Mouse (Mus musculus) heart, adult 8-10 months (tissue): Measurements from ENCODE around the gene AC124108.1. TPM values are rescaled to one million over a fixed set of nuclear protein-coding genes. Genes with fewer than 3 reads are reported as not detected.

Experiments
- DNase-seq: peaks from one replicate; pipeline ENCODE4 v3.0.0; 2022; ENCODE audit warnings: low spot score
- total RNA-seq, 4 experiments: library from RNA; stranded (reverse); gene quantifications; 2 replicates each; pipeline ENCODE4 v1.2.4; 2022

The AC124108.1 gene
- total RNA-seq, 4 experiments from 2014 or later = 0.09 TPM; not detected in 3

GRCm38 (mm10) chr1:132164780-132165518 is 26.3 kb upstream of the AC124108.1 start:
- DNase-seq = no peak

DNA sequence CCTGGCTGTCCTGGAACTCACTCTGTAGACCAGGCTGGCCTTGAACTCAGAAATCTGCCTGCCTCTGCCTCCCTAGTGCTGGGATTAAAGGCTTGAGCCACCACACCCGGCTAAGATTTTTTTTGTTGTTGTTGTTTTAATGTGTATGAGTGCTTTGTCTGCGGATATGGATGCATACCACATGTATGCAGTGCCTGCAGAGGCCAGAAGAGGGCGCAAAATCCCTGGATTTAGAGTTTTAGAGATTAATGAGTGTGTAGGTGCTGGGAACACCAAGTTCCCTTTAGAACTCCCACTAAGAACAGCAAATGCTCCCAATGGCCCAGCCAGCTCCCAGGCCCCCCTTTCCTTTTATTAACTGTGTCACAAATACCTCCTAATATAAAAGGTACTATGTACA is 25.4 kb upstream of the AC124108.1 start:
- no peak for DNase-seq

DNA sequence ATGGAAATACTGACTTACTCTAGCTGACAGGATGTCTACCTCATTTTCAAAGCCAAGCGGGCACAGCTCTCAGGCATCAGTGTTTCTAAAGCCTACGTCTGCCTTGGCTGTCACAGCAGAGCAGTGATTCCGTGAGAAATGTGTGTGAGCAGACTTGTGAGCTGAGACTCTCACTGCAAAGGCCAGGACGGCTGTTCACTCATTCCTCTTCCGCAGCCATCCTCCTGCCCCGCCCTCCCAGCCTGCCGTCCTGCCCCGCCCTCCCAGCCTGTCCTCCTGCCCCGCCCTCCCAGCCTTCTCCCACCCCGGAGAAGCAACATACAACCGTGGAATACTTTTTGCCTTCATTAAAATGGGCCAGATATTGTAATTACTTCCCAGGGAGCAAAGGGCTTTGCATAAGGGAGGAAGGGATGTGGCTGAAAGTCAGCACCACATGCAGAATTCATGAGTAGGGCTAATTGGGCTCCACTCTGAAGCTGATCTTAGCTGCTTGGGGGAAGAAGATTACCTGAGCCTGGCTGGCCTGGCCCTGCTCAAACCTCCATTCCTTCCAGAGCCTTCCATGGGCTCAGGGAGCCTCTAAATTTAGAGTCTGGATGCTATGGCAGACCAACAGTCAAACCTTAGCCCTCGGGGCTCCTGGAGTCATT is 23.0 kb upstream of the AC124108.1 start:
- no peak for DNase-seq

- no peak for DNase-seq
Measured at GRCm38 (mm10) chr1:132170698-132171097, 20.6 kb upstream of the AC124108.1 start.

DNA sequence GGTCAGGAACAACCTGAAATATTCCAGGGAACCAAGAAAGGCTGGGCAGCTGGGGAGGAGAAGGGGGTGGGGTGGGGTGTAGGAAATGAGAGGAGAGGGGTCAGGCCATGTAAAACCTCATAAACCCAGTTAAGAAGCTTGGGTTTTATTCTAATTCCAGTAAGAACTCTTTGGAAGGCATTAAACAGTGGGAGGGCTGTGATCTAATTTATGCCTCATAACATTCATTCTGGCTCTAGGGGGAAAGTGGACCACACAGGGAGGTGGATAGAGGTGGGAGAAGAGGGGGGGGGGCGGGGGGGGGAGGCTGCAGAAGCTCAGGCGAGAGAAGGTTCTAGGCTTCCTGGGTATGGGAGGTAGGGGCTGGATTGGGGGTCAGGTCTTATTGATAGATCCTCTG is 19.6 kb upstream of the AC124108.1 start:
- DNase-seq = no peak

DNA sequence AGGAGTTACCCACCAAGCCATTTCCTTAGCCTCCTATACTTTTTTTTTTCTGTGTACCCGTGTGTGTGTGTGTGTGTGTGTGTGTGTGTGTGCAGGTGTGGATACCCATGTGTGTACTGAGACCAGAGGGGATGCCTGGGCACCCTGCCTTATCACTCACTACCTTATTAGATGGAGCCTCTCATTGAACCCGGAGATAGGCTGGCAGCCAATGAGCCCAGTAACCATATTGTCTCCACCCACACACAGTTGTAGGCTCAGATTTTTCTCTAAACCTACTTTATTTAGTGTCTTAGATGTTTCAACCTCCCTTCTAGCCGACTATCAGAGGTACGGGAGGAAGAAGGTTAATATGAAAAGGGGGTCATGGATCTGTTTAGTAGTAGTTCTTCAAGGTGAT is 5.0 kb upstream of the AC124108.1 start:
- DNase-seq = no peak

DNA sequence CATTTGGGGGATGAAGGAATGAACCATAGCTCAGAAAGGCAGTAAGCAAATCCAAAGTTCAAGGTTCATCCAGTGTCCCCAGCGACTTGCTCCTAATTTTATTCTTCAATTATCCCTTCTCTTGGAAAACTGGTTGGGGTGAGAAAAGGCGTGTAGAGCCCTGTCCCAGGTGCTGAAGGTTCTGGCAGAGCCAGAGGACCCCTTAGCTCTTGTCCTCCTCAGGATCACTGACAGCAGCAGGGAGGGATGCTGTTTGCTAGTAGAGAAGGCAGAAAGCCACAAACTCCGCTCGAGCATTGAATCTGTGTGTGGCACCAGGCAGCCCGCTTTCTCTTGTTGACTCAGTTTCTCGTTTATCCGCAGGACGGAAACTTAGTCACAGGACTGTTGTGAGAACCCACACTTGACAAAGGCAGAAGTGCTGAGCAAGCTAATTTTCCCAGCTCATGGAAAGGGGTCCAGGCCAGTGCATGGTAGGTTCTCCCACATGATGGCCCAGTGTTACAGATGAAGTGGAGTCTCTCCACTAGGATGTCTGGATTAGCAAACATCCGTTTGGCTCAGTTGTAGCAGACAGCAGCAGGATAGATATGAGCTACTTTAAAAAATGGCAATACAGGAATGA is 2.7 kb upstream of the AC124108.1 start:
- no peak for DNase-seq

DNA sequence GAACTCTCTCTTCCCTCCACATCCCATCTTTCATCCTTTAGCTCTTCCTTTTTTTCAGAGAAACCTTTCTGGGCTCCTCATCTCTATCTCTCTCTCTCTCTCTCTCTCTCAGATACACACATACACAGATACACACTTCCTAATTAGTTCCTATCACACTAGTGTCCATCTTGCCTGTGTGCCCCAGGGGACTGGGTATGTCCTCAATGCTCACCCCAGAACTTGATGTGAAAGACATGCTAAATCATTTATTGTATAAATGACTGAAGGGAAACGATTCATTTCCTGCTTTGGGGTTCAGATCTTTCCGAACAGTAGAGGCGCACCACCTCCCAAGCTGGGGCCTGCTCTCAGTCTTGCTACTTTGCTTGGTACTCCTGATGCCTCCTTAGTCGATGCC is 2.0 kb upstream of the AC124108.1 start:
- no peak for DNase-seq

DNA sequence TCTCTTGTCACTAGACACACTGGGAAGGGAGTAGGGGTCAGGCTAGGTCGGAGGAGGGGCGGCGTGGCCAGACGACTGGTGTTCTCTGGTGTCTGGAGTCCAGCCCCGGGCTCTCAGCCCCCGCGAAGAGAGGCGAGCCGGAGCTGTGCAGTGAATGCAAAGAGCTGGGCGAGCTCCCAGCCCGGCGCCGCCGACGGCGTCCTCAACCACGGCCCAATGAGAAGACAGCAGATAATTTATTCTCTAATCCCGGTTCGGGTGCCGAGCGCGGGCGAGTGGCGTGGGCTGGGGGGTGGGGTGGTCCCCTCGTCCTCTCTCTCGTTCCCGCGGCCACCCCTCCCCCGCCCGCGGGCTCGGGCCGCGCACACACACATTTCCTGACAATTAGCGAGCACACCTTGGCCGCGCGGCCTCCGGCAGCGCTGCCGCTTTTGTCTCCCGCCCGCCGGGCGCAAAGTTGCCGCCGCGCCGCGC is 1.2 kb upstream of the AC124108.1 start:
- DNase-seq = no peak

DNA sequence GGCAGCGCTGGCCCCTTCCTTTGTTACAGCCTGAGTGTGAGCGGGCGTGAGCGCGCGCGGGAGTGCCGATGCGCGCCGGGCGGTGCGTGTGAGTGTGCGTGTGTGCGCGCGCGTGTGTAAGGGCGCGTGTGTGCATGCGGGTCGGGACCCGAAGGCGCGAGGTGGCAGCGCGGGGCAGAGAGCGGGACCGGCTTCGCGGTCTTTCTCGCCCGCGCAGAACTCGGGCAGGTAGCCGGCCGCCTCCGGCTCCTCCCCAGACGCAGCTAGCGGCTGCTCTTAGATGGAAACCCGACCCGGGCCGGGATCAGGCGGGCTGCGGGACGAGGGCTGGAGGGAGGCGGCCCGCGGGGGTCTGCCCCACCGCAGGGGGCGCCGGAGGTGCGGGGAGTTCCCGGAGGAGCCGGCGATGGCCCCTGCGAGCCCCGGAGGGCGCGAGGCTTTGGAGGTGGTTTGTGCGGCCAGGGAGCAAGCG is 600 bp upstream of the AC124108.1 start:
- DNase-seq = no peak

- no peak for DNase-seq
Measured at GRCm38 (mm10) chr1:132191786-132192680, 776 bp downstream of the AC124108.1 start.

DNA sequence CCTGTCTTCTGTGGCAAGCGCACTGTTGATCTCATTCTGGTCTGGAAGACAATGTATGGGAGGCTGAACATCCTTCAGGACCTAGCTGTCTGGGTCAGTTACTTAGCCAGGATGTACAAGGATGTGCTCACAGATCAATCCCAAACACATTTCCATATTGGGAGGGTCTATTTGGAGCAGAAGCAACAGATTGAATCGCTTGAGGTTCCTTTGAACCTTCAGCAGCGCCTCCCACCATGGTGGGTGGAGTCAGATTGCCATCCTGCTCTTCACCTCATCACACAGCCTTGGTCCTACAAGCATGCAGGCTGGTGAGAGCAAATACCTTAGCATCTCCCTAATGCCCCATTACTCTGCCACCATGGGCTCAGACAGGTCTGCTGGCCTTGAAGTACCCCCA is 2.5 kb downstream of the AC124108.1 start:
- no peak for DNase-seq

- DNase-seq = no peak
Measured at GRCm38 (mm10) chr1:132194624-132195023, 3.4 kb downstream of the AC124108.1 start.

- no peak for DNase-seq
Measured at GRCm38 (mm10) chr1:132195100-132195499, 3.8 kb downstream of the AC124108.1 start.

DNA sequence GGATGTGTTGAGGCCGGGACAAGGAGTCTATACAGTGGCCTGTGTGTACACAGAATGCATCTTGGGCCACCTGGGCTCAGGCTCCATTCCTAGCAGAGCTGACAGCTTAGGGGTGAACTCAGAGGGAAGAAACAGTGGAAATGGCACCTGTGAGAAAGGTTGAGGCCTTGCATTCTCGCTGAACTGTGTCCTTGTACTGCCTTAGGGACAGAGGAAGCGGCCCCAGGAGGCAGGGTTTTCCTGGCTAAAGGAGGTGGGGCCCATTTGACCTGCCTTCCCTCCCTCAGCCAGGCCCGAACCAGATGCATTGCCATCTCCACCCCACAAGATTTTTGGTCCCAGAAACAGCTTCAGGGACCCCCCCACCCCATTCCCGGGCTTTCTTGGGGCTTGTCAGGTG is 4.4 kb downstream of the AC124108.1 start:
- no peak for DNase-seq

GRCm38 (mm10) chr1:132196337-132196736 is 5.1 kb downstream of the AC124108.1 start:
- DNase-seq = no peak

GRCm38 (mm10) chr1:132197666-132198065 is 6.4 kb downstream of the AC124108.1 start:
- no peak for DNase-seq

GRCm38 (mm10) chr1:132198401-132199071 is 7.3 kb downstream of the AC124108.1 start:
- no peak for DNase-seq

DNA sequence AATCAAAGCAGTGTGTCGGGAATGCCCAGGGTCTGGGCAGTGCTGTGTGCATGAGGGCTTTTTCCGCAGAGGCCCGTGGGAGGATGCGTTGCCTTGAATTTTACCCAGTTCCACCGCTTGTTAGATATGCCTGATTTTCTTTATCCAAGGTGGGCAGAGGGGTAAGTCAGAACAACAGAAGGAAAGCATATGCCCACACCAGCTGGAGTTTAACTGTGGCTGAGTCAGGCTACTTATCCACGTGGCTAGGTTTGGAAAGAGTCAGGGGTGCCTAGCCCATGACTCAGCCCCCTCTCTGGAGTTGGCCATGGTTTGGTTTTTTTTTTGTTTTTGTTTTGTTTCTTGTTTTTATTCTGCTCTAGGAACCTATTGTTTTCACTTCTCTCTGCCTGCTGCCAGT is 8.0 kb downstream of the AC124108.1 start:
- DNase-seq = no peak

DNA sequence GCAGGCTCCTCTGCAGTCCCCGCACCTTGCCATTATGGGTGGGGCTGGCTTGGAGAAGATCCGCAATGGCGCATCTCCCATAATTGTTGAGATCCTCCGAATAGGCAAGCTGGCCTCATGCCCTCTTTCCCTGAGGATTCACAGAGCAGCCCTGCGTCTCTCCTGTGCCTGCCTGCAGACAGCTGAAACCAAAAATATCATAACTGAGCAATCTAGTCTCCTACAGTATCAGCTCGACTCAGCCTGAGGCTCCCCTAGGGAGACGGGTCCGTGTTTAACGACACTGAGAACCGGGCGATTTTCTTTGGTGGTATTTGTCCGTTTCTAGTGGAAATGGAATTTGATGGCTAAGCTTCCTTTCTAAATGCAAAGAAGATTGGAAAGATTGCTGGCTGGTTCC is 8.7 kb downstream of the AC124108.1 start:
- no peak for DNase-seq
